ENCODE assay signal across 14 mouse cellular contexts in the genomic region with DNA sequence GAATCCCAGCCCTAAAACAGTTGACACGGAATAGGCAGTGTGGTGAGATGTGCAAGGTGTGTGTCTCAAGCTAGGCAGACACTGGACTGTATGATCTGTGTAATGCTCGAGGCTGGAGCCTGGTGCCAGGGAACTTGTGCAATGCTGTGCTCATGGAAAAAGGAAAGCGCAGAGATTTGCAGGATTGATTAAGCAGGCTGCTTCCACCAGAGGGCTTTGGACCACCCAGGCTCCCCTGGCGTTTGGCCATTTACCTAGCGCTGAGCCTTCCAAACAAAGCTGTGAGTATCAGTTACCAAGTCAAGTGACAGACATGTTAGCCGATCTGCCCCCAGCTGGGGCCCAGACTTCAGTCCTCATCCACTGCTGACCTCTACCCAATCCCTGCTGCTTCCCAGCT. TPM values are rescaled to one million over a fixed set of nuclear protein-coding genes. Genes with fewer than 3 reads are reported as not detected.
DNase-seq lines count a peak whose midpoint lies in the region; ATAC-seq and TF ChIP-seq lines count a peak whose summit lies in the region.
"Had no signal": no experiment of that assay in that cellular context is flagged by ENCODE, and none has a peak within 500 bp of the region (broad histone marks: within the 10 kb centered on the region; RNA-seq: fewer than 3 reads in every experiment).

No protein-coding gene starts in this region.

- no peaks in the 10 kb centered on the region for H3K36me3 ChIP-seq in kidney, embryonic 16.5 days (ENCODE audit: insufficient read depth, low read length)
- H3K36me3 ChIP-seq in forebrain, embryonic 16.5 days (ENCODE audit: control insufficient read depth, insufficient read depth): no peaks in the 10 kb centered on the region
- no peaks in the 10 kb centered on the region for H3K36me3 ChIP-seq in neural tube, embryonic 12.5 days
- H3K36me3 ChIP-seq in heart, adult 2 months (ENCODE audit: control insufficient read depth, insufficient read depth, low read length): no peaks in the 10 kb centered on the region
- H3K36me3 ChIP-seq: hindbrain, embryonic 15.5 days had no signal

- H3K27me3 ChIP-seq in kidney, embryonic 16.5 days (ENCODE audit: insufficient read depth, low read length): no peaks in the 10 kb centered on the region
- no peaks in the 10 kb centered on the region for H3K27me3 ChIP-seq in forebrain, embryonic 16.5 days (replicated peaks; ENCODE audit: control insufficient read depth, insufficient read depth, low read length)
- H3K27me3 ChIP-seq in neural tube, embryonic 12.5 days (replicated peaks): no peaks in the 10 kb centered on the region
- no peaks in the 10 kb centered on the region for H3K27me3 ChIP-seq in heart, adult 2 months (ENCODE audit: control insufficient read depth, insufficient read depth, low read length)
- H3K27me3 ChIP-seq: hindbrain, embryonic 15.5 days had no signal

- H3K9ac ChIP-seq in kidney, embryonic 16.5 days (replicated peaks; ENCODE audit: low read length): no peak overlapping the region
- H3K9ac ChIP-seq in forebrain, embryonic 16.5 days (replicated peaks; ENCODE audit: low read depth, low read length): no peak overlapping the region
- H3K9ac ChIP-seq in neural tube, embryonic 12.5 days: 0 out of 2 replicates have a peak overlapping the region, but pooled peaks have one; percentile 10
- H3K9ac ChIP-seq in heart, adult 2 months (ENCODE audit: low read depth, low read length): no peak overlapping the region
- H3K9ac ChIP-seq: hindbrain, embryonic 15.5 days had no signal

- H3K27ac ChIP-seq in kidney, embryonic 16.5 days (ENCODE audit: low read length): no peak overlapping the region
- H3K27ac ChIP-seq in forebrain, embryonic 16.5 days (ENCODE audit: low read length): no peak overlapping the region
- H3K27ac ChIP-seq in neural tube, embryonic 12.5 days: no peak overlapping the region
- H3K27ac ChIP-seq in heart, adult 2 months: no peak overlapping the region
- H3K27ac ChIP-seq: hindbrain, embryonic 15.5 days had no signal

- no peak overlapping the region for H3K4me3 ChIP-seq in kidney, embryonic 16.5 days (ENCODE audit: low read length)
- no peak overlapping the region for H3K4me3 ChIP-seq in forebrain, embryonic 16.5 days (replicated peaks; ENCODE audit: low read length)
- H3K4me3 ChIP-seq in neural tube, embryonic 12.5 days: no peak overlapping the region
- H3K4me3 ChIP-seq in heart, adult 2 months: no peak overlapping the region
- H3K4me3 ChIP-seq: hindbrain, embryonic 15.5 days; megakaryocyte, embryonic 14.5 days had no signal

- no peak for TF ChIP-seq POLR2A in heart, adult 2 months (IDR thresholded peaks at IDR 0.05; ENCODE audit: insufficient read depth, low read depth, low read length)

- 0 out of 2 replicates have a peak, but pooled peaks have one; percentile 57 for ATAC-seq in kidney, embryonic 16.5 days (ENCODE audit: low FRiP score, low TSS enrichment)
- peak; percentile 50; the same call in 1 of the 2 replicates for ATAC-seq in forebrain, embryonic 16.5 days
- ATAC-seq in neural tube, embryonic 12.5 days (ENCODE audit: low FRiP score, low read depth): no peak

- H3K4me2 ChIP-seq in kidney, embryonic 16.5 days (replicated peaks; ENCODE audit: low read depth, low read length): no peak overlapping the region
- no peak overlapping the region for H3K4me2 ChIP-seq in forebrain, embryonic 16.5 days (ENCODE audit: low read length)
- H3K4me2 ChIP-seq in neural tube, embryonic 12.5 days (replicated peaks): no peak overlapping the region
- H3K4me2 ChIP-seq: hindbrain, embryonic 15.5 days had no signal

- no peak for TF ChIP-seq CTCF in heart, adult 2 months (IDR thresholded peaks at IDR 0.05)

- intact Hi-C loops in heart, adult 2 months (cut with DNase I): loop anchor here (1.0 kb wide), 1 partner anchor 116 kb away; no protein-coding TSS in a partner anchor

- no peak for DNase-seq in kidney, adult 11 months
- DNase-seq in embryo, embryonic 10 days (ENCODE audit: low spot score): peak; percentile 69
- no peak for DNase-seq in thymus, postnatal 0 days (ENCODE audit: low spot score)
- no peak for DNase-seq in heart, adult 2 months
- no peak for DNase-seq in urinary bladder, postnatal 4 days (ENCODE audit: low spot score in 2 of 2)
- DNase-seq: adrenal gland, adult 8-10 months; cerebellum, adult 9-10 months; gastrocnemius, postnatal 36 days had no signal

- WGBS in kidney, embryonic 16.5 days: 7% methylated on average over 6 of the region's 6 CpGs
- 10% methylated on average over 6 of the region's 6 CpGs for WGBS in forebrain, embryonic 16.5 days
- 28% methylated on average over 6 of the region's 6 CpGs for WGBS in neural tube, embryonic 12.5 days
- 30% methylated on average over 6 of the region's 6 CpGs for WGBS in heart, adult 2 months

- H3K79me2 ChIP-seq in heart, adult 2 months (replicated peaks; ENCODE audit: control insufficient read depth, insufficient read depth, low read length): no peaks in the 10 kb centered on the region

- no peaks in the 10 kb centered on the region for H3K9me3 ChIP-seq in kidney, embryonic 16.5 days (ENCODE audit: low read length)
- H3K9me3 ChIP-seq in forebrain, embryonic 16.5 days (ENCODE audit: control insufficient read depth, low read length): no peaks in the 10 kb centered on the region
- H3K9me3 ChIP-seq in neural tube, embryonic 12.5 days: no peaks in the 10 kb centered on the region
- H3K9me3 ChIP-seq: hindbrain, embryonic 15.5 days; megakaryocyte, embryonic 14.5 days had no signal

- TF ChIP-seq EP300 in heart, adult 2 months (IDR thresholded peaks at IDR 0.05; ENCODE audit: insufficient read depth, low read depth, low read length): no peak

- H3K4me1 ChIP-seq in kidney, embryonic 16.5 days (ENCODE audit: insufficient read depth, low read length): 0 out of 2 replicates have a peak, but pooled peaks cover 9% of the 10 kb centered on the region
- peaks cover 5% of the 10 kb centered on the region; the same call in 1 of the 2 replicates for H3K4me1 ChIP-seq in forebrain, embryonic 16.5 days (replicated peaks; ENCODE audit: control insufficient read depth, insufficient read depth, low read length)
- peaks cover 6% of the 10 kb centered on the region; the same call in 1 of the 2 replicates for H3K4me1 ChIP-seq in neural tube, embryonic 12.5 days
- no peaks in the 10 kb centered on the region for H3K4me1 ChIP-seq in heart, adult 2 months (ENCODE audit: control insufficient read depth, insufficient read depth, low read length)

RNA-seq across cellular contexts. Expression of a gene that starts 1.9 kb away (rescaled TPM):
- not detected in 2 replicates for polyA plus RNA-seq in kidney, embryonic 16.5 days (2015; fragmentation: Nextera tagmentation; extraction: Ambion mirVana)
- 0.27 TPM in 1 of 2 replicates, not detected in the other for polyA plus RNA-seq in forebrain, embryonic 16.5 days (2015; fragmentation: Nextera tagmentation; extraction: Ambion mirVana)
- polyA plus RNA-seq in neural tube, embryonic 12.5 days (2016; fragmentation: Nextera tagmentation; extraction: Ambion mirVana): not detected in 2 replicates
- polyA plus RNA-seq in thymus, postnatal 0 days (2015; fragmentation: Nextera tagmentation; extraction: Ambion mirVana): not detected in 2 replicates
- not detected for total RNA-seq in heart, adult 2 months (2021)
- polyA plus RNA-seq in heart, adult 2 months (2012; rRNA removed): not detected in 2 replicates
- total RNA-seq: adrenal gland, adult 8-10 months; gastrocnemius, postnatal 36 days; left cerebral cortex, postnatal 25 days had no signal

RNA-seq across cellular contexts. Expression of a gene that starts 3.1 kb away (rescaled TPM):
- polyA plus RNA-seq in kidney, embryonic 16.5 days (2015; fragmentation: Nextera tagmentation; extraction: Ambion mirVana): not detected in 2 replicates
- 0.73 and 0.86 TPM in 2 replicates for polyA plus RNA-seq in forebrain, embryonic 16.5 days (2015; fragmentation: Nextera tagmentation; extraction: Ambion mirVana)
- 0.29 TPM in 1 of 2 replicates, not detected in the other for polyA plus RNA-seq in neural tube, embryonic 12.5 days (2016; fragmentation: Nextera tagmentation; extraction: Ambion mirVana)
- not detected in 2 replicates for polyA plus RNA-seq in thymus, postnatal 0 days (2015; fragmentation: Nextera tagmentation; extraction: Ambion mirVana)
- not detected for total RNA-seq in heart, adult 2 months (2021)
- polyA plus RNA-seq in heart, adult 2 months (2012; rRNA removed): 0.26 TPM in 1 of 2 replicates, not detected in the other
- total RNA-seq: gastrocnemius, postnatal 36 days; left cerebral cortex, postnatal 25 days had no signal

RNA-seq across cellular contexts. Expression of a gene that starts 3.2 kb away (rescaled TPM):
- not detected in 2 replicates for polyA plus RNA-seq in kidney, embryonic 16.5 days (2015; fragmentation: Nextera tagmentation; extraction: Ambion mirVana)
- not detected in 2 replicates for polyA plus RNA-seq in forebrain, embryonic 16.5 days (2015; fragmentation: Nextera tagmentation; extraction: Ambion mirVana)
- polyA plus RNA-seq in neural tube, embryonic 12.5 days (2016; fragmentation: Nextera tagmentation; extraction: Ambion mirVana): 0.10 and 0.13 TPM in 2 replicates
- polyA plus RNA-seq in thymus, postnatal 0 days (2015; fragmentation: Nextera tagmentation; extraction: Ambion mirVana): not detected in 2 replicates
- not detected for total RNA-seq in heart, adult 2 months (2021)
- not detected in 2 replicates for polyA plus RNA-seq in heart, adult 2 months (2012; rRNA removed)
- total RNA-seq: adrenal gland, adult 8-10 months; gastrocnemius, postnatal 36 days; left cerebral cortex, postnatal 25 days had no signal

RNA-seq across cellular contexts. Expression of a gene that starts 10.8 kb away (rescaled TPM):
- polyA plus RNA-seq in kidney, embryonic 16.5 days (2015; fragmentation: Nextera tagmentation; extraction: Ambion mirVana): 104 and 105 TPM in 2 replicates
- polyA plus RNA-seq in forebrain, embryonic 16.5 days (2015; fragmentation: Nextera tagmentation; extraction: Ambion mirVana): 18.1 and 19.0 TPM in 2 replicates
- 32.2 and 34.3 TPM in 2 replicates for polyA plus RNA-seq in neural tube, embryonic 12.5 days (2016; fragmentation: Nextera tagmentation; extraction: Ambion mirVana)
- polyA plus RNA-seq in thymus, postnatal 0 days (2015; fragmentation: Nextera tagmentation; extraction: Ambion mirVana): 4.8 and 4.9 TPM in 2 replicates
- 1 to 10 TPM; 1.9 to 3.3 TPM for total RNA-seq in heart, adult 2 months (2021)
- 8.2 and 9.4 TPM in 2 replicates for polyA plus RNA-seq in heart, adult 2 months (2012; rRNA removed)

RNA-seq across cellular contexts. Expression of a gene that starts 15.9 kb away (rescaled TPM):
- 109 and 115 TPM in 2 replicates for polyA plus RNA-seq in kidney, embryonic 16.5 days (2015; fragmentation: Nextera tagmentation; extraction: Ambion mirVana)
- polyA plus RNA-seq in forebrain, embryonic 16.5 days (2015; fragmentation: Nextera tagmentation; extraction: Ambion mirVana): 134 and 138 TPM in 2 replicates
- polyA plus RNA-seq in neural tube, embryonic 12.5 days (2016; fragmentation: Nextera tagmentation; extraction: Ambion mirVana): 104 and 120 TPM in 2 replicates
- polyA plus RNA-seq in thymus, postnatal 0 days (2015; fragmentation: Nextera tagmentation; extraction: Ambion mirVana): 97.7 and 101 TPM in 2 replicates
- total RNA-seq in heart, adult 2 months (2021): 10 to 100 TPM; 26.3 to 26.9 TPM
- 32.9 and 46.7 TPM in 2 replicates for polyA plus RNA-seq in heart, adult 2 months (2012; rRNA removed)
